Mouse (Mus musculus) liver, embryonic 14.5 days (tissue): ENCODE measurements around the gene Ypel4. TPM values are rescaled to one million over a fixed set of nuclear protein-coding genes. Genes with fewer than 3 reads are reported as not detected.

Experiments used
- ATAC-seq: fragments of 200-750 bp; cut with Nextera tagmentation; 2 replicates; pipeline ENCODE4 v1.8.0; 2017; ENCODE audit warnings: moderate number of reproducible peaks, mild to moderate bottlenecking, moderate library complexity; ENCODE audit not compliant: insufficient read depth
- DNase-seq, 3 experiments: peaks; one replicate each; pipeline ENCODE4 v3.0.0-alpha.2; 2012 to 2013; ENCODE audit warnings: low read depth in 3 of 3, low spot score in 3 of 3
- H3K27ac ChIP-seq: fragments of 300-500 bp; sonication (generic); 2 replicates; pipeline ENCODE4 v1.5.1; 2014; ENCODE audit warnings: moderate library complexity, mild to moderate bottlenecking, control low read depth, inconsistent platforms
- H3K27me3 ChIP-seq: fragments of 300-500 bp; sonication (generic); 2 replicates; pipeline ENCODE4 v1.6.1; 2014; ENCODE audit warnings: mild to moderate bottlenecking, low read length, moderate library complexity; ENCODE audit not compliant: control insufficient read depth, insufficient read depth
- H3K36me3 ChIP-seq: fragments of 300-500 bp; sonication (generic); replicated peaks from 2 replicates; pipeline ENCODE4 v1.6.1; 2014; ENCODE audit warnings: low read depth; ENCODE audit not compliant: control insufficient read depth, insufficient read depth
- H3K4me1 ChIP-seq, 2 experiments: fragments of 200-500 bp in 1 of 2; fragments of 300-500 bp in 1 of 2; sonication (generic) in 1 of 2; replicated peaks; 2 replicates each; pipeline ENCODE4 v1.6.1; 2012 to 2014; ENCODE audit warnings: antibody characterized with exemption in 1 of 2, inconsistent platforms in 1 of 2, low read length in 1 of 2; ENCODE audit not compliant: control insufficient read depth in 2 of 2, insufficient read depth in 2 of 2
- H3K4me2 ChIP-seq: fragments of 300-500 bp; sonication (generic); 2 replicates; pipeline ENCODE4 v1.6.1; 2014; ENCODE audit warnings: low read depth, mild to moderate bottlenecking, control low read depth, moderate library complexity
- H3K4me3 ChIP-seq, 2 experiments: fragments of 200-500 bp in 1 of 2; fragments of 300-500 bp in 1 of 2; sonication (generic) in 1 of 2; 2 replicates each; pipeline ENCODE4 v1.5.1; 2012 to 2014; ENCODE audit warnings: low read depth in 2 of 2, low read length in 2 of 2, mild to moderate bottlenecking in 2 of 2, control low read depth in 1 of 2, inconsistent platforms in 1 of 2, moderate library complexity in 1 of 2; ENCODE audit not compliant: insufficient read depth in 1 of 2
- H3K9ac ChIP-seq: fragments of 300-500 bp; sonication (generic); replicated peaks from 2 replicates; pipeline ENCODE4 v1.6.1; 2014; ENCODE audit warnings: mild to moderate bottlenecking, control low read depth, moderate library complexity
- H3K9me3 ChIP-seq: fragments of 300-500 bp; sonication (generic); 2 replicates; pipeline ENCODE4 v1.6.1; 2016; ENCODE audit warnings: low read length, mixed read lengths; ENCODE audit not compliant: control insufficient read depth
- CTCF ChIP-seq: IDR thresholded peaks from 2 replicates; pipeline ENCODE4 v1.5.1; 2016; ENCODE audit warnings: antibody characterized with exemption, low read depth, control low read depth
- EP300 ChIP-seq: IDR thresholded peaks from 2 replicates; pipeline ENCODE4 v1.6.1; 2016; ENCODE audit warnings: antibody characterized with exemption, low read depth
- WGBS: fragments of 180-500 bp; shearing (Covaris S2); extraction: QIAGEN DNeasy Blood & Tissue Kit; methylation state at CpG from one replicate; pipeline ENCODE4 v1.1.7; 2014; ENCODE audit not compliant: insufficient replicate concordance; 5-methylcytosine and 5-hydroxymethylcytosine counted together
- polyA plus RNA-seq, 2 experiments: library from polyadenylated mRNA; depleted of rRNA in 1 of 2; stranded (reverse) in 1 of 2; unstranded in 1 of 2; fragments of >200 nt; fragmentation: Nextera tagmentation in 1 of 2; extraction: Ambion mirVana in 1 of 2; gene quantifications; 2 replicates each; pipeline versions ENCODE4 v1.2.1 to v1.2.3; 2012 to 2014

Ypel4 gene
- polyA plus RNA-seq, 2 experiments: 53.4 to 145 TPM

DNA sequence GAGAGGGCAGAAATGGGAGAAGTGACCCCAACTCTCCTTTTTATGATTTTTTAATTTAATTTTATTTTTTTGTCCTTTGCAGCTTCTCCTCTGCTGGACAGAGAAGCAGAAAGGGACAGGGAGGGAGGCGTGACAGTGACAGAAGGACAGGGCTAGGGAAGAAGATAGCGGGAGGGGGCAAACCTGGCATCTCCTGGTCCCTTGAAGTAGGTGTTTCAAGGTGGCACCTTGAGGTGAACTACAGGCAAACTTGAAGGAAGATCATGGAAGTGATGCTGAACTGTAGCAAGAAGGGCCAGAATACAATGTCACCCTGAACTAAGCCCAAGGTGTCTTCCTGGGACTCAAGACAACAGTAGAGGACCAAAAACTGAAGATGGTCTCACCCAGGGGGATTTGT, 1.1 kb downstream of the Ypel4 start:
- Histone ChIP-seq H3K4me3 (peak overlapping the region; percentile 86 to 99), H3K27me3 (peaks cover 8% of the 10 kb centered on the region), H3K9ac (peak overlapping the region; percentile 86), H3K36me3 (peaks cover 44% of the 10 kb centered on the region), H3K4me1 (peaks cover 65 to 85% of the 10 kb centered on the region in 2 experiments), H3K27ac (peak overlapping the region; percentile 100), H3K4me2 (peak overlapping the region; percentile 95), H3K9me3 (no peaks in the 10 kb centered on the region)
- DNase-seq: no peak
- ATAC-seq: peak; percentile 34; the same call in 1 of the 2 replicates
- WGBS: 8% methylated on average over 2 of the region's 2 CpGs
- TF ChIP-seq CTCF: no peak
- no peak for TF ChIP-seq EP300

- Histone ChIP-seq H3K9ac (peak overlapping the region; percentile 86), H3K27ac (peak overlapping the region; percentile 100), H3K27me3 (peaks cover 8% of the 10 kb centered on the region), H3K4me2 (peak overlapping the region; percentile 95), H3K9me3 (no peaks in the 10 kb centered on the region), H3K4me1 (peaks cover 62 to 80% of the 10 kb centered on the region in 2 experiments), H3K36me3 (peaks cover 49% of the 10 kb centered on the region), H3K4me3 (peak overlapping the region; percentile 86 to 99)
- peak; percentile 94 to 97 (median 95) for DNase-seq
- no peak for TF ChIP-seq CTCF
- TF ChIP-seq EP300: peak; percentile 98
- WGBS: 6% methylated on average over 7 of the region's 7 CpGs
- peak; percentile 90 for ATAC-seq
Measured at GRCm38 (mm10) chr2:84735346-84735920, 1.6 kb downstream of the Ypel4 start.

DNA sequence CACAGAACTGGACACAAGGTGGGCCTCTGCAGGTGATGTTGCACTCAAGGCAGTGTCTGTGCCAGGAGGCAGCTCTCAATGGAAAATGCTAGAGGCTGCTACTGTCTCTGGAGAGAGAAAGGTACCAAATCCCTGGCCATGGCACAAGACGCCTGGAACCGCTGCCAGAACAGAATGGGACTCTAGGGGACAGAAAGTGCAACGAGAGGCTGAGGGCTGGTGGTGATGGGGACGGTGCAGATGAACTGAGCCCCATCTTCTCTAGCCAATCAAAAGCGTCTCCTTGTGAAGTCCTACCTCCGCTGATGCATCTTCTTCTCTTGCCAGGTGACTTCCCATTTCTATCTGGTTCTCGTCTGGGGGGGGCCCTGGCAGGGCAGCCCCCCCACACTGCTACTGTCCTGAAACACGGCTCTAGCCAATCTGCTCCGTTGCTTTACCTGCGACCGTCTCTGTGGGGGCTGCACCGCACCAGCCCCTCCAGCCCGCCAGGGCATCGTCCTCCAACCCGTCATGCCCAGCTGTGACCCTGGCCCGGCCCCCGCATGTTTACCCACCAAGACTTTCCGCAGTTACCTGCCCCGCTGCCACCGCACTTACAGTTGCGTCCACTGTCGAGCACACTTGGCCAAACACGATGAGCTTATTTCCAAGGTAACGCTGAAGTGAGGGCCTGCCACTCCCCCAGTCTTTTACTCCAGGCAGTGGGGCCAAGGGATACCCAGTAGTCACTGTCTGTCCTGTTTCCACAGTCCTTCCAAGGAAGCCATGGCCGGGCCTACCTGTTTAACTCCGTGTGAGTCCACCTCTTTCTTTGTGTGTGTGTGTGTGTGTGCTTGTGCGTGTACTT, 2.7 kb downstream of the Ypel4 start:
- DNase-seq: no peak
- no peak for TF ChIP-seq EP300
- peaks cover 55% of the 10 kb centered on the region for H3K36me3 ChIP-seq
- no peak for ATAC-seq
- H3K4me3 ChIP-seq: peak overlapping the region; percentile 86 to 99
- H3K4me1 ChIP-seq: peaks cover 55 to 79% of the 10 kb centered on the region in 2 experiments
- H3K27ac ChIP-seq: peak overlapping the region; percentile 100
- no peaks in the 10 kb centered on the region for H3K9me3 ChIP-seq
- H3K9ac ChIP-seq: peak overlapping the region; percentile 86
- WGBS: 14% methylated on average over 27 of the region's 27 CpGs
- H3K4me2 ChIP-seq: peak overlapping the region; percentile 95
- H3K27me3 ChIP-seq: peaks cover 8% of the 10 kb centered on the region

DNA sequence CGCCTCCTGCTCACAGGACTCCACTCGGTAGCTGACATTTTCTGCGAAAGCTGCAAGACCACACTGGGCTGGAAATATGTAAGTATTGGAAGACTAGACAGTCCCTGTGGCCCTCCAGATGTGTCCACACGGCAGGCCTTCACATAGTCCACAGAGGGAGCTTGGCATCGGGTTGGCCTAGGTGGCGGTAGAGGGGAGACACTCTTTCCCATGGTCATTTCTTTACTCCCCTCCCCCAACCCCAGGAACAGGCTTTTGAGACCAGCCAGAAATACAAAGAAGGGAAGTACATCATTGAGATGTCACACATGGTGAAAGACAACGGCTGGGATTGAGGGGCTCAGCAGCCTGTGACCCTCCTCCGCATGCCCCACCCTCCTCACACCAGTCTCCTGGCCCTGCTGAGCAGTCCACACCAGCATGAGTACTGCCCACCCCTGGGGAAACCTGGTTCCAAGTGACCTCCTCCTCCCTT, 3.6 kb downstream of the Ypel4 start:
- ATAC-seq (no peak), DNase-seq (no peak)
- Histone ChIP-seq H3K4me1 (peaks cover 46 to 78% of the 10 kb centered on the region in 2 experiments), H3K36me3 (peaks cover 55% of the 10 kb centered on the region), H3K4me2 (peak overlapping the region; percentile 95), H3K4me3 (peak overlapping the region; percentile 86 to 99), H3K27me3 (peaks cover 8% of the 10 kb centered on the region), H3K27ac (peak overlapping the region; percentile 100), H3K9me3 (no peaks in the 10 kb centered on the region), H3K9ac (peak overlapping the region; percentile 86)
- WGBS: 15% methylated on average over 8 of the region's 8 CpGs
- TF ChIP-seq CTCF (peak; percentile 56), EP300 (no peak)

GRCm38 (mm10) chr2:84738271-84738911, 4.5 kb downstream of the Ypel4 start:
- H3K4me2 ChIP-seq: peak overlapping the region; percentile 95
- H3K36me3 ChIP-seq: peaks cover 55% of the 10 kb centered on the region
- no peak for ATAC-seq
- no peak for TF ChIP-seq EP300
- peak; percentile 79 for TF ChIP-seq CTCF
- H3K9me3 ChIP-seq: no peaks in the 10 kb centered on the region
- 5% methylated on average over 12 of the region's 12 CpGs for WGBS
- peak overlapping the region; percentile 100 for H3K27ac ChIP-seq
- H3K9ac ChIP-seq: peak overlapping the region; percentile 86
- H3K4me3 ChIP-seq: peak overlapping the region; percentile 86 to 99; a peak in 3 of 4 replicates
- H3K4me1 ChIP-seq: peaks cover 37 to 69% of the 10 kb centered on the region in 2 experiments
- H3K27me3 ChIP-seq: peaks cover 8% of the 10 kb centered on the region
- DNase-seq: no peak
